Mouse (Mus musculus) forebrain, embryonic 14.5 days (tissue): ENCODE data around the gene Slc35e3. TPM values are rescaled to one million over a fixed set of nuclear protein-coding genes. Genes with fewer than 3 reads are reported as not detected.

Experiments
- ATAC-seq: fragments of 200-750 bp; cut with Nextera tagmentation; 2 replicates; pipeline ENCODE4 v1.8.0; 2017; ENCODE audit warnings: mild to moderate bottlenecking, moderate library complexity
- DNase-seq: peaks from one replicate; pipeline ENCODE4 v3.0.0-alpha.2; 2015; ENCODE audit warnings: low spot score
- H3K27ac ChIP-seq: fragments of 300-500 bp; sonication (generic); 2 replicates; pipeline ENCODE4 v1.5.1; 2014; ENCODE audit warnings: low read depth, mild to moderate bottlenecking, control low read depth, low read length, moderate library complexity
- H3K27me3 ChIP-seq: fragments of 300-500 bp; sonication (generic); replicated peaks from 2 replicates; pipeline ENCODE4 v1.6.1; 2014; ENCODE audit warnings: low read length, control low read depth, mixed read lengths; ENCODE audit not compliant: control insufficient read depth, insufficient read depth
- H3K36me3 ChIP-seq: fragments of 300-500 bp; sonication (generic); 2 replicates; pipeline ENCODE4 v1.6.1; 2014; ENCODE audit warnings: low read length, control low read depth; ENCODE audit not compliant: control insufficient read depth, insufficient read depth
- H3K4me1 ChIP-seq: fragments of 300-500 bp; sonication (generic); 2 replicates; pipeline ENCODE4 v1.6.1; 2014; ENCODE audit warnings: antibody characterized with exemption, low read length, control low read depth; ENCODE audit not compliant: control insufficient read depth, insufficient read depth
- H3K4me2 ChIP-seq: fragments of 300-500 bp; sonication (generic); 2 replicates; pipeline ENCODE4 v1.6.1; 2014; ENCODE audit warnings: mild to moderate bottlenecking, control low read depth, low read length
- H3K4me3 ChIP-seq: fragments of 300-500 bp; sonication (generic); 2 replicates; pipeline ENCODE4 v1.5.1; 2014; ENCODE audit warnings: low read depth, low read length, control low read depth
- H3K9ac ChIP-seq: fragments of 300-500 bp; sonication (generic); 2 replicates; pipeline ENCODE4 v1.6.1; 2014; ENCODE audit warnings: mild to moderate bottlenecking, low read length, control low read depth, moderate library complexity
- H3K9me3 ChIP-seq: fragments of 300-500 bp; sonication (generic); replicated peaks from 2 replicates; pipeline ENCODE4 v1.6.1; 2016; ENCODE audit warnings: low read length, control low read depth, mixed read lengths; ENCODE audit not compliant: control insufficient read depth
- WGBS: fragments of 180-500 bp; shearing (Covaris S2); extraction: QIAGEN DNeasy Blood & Tissue Kit; methylation state at CpG from one replicate; pipeline ENCODE4 v1.1.7; 2014; 5-methylcytosine and 5-hydroxymethylcytosine counted together
- polyA plus RNA-seq: library from polyadenylated mRNA; unstranded; fragments of >200 nt; fragmentation: Nextera tagmentation; extraction: Ambion mirVana; gene quantifications from 2 replicates; pipeline ENCODE4 v1.2.1, GENCODE M21; 2014

The Slc35e3 gene
- polyA plus RNA-seq, 1 experiment from 2014 or later = 17.7 TPM

DNA sequence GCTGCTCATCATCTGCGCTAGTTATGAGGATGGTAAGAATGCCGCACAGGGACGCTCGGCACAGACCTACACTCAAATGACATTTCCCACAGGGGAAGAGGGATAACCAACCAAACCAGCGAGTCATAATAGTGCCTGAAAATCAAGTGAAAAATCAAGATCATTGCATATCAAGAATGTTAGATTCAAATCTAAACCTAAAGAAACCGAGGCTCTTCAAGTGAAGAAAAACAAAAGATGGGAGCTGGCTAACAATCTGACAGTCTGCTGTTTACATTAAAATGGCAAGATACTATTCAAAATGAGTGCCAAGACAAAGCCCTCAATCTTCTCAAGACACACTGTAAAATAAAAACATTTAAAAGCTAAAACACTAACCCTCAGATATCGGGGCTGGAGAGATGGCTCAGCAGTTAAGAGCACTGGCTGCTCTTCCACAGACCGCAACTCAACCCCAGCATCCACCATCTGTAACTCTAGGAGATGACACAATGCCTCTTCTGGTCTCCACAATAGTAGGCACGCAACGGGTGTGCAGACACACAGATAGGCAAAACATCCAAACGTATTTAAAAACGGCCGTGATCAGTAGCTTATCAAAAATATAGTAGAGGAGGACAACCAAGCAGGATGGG lies 37.7 kb upstream of the Slc35e3 start:
- Histone ChIP-seq H3K9me3 (no peaks in the 10 kb centered on the region), H3K27ac (no peak overlapping the region), H3K27me3 (no peaks in the 10 kb centered on the region), H3K4me3 (no peak overlapping the region), H3K4me2 (no peak overlapping the region), H3K4me1 (no peaks in the 10 kb centered on the region), H3K36me3 (peaks cover 82% of the 10 kb centered on the region), H3K9ac (no peak overlapping the region)
- DNase-seq = no peak
- ATAC-seq = no peak
- 95% methylated on average over 13 of the region's 13 CpGs for WGBS

DNA sequence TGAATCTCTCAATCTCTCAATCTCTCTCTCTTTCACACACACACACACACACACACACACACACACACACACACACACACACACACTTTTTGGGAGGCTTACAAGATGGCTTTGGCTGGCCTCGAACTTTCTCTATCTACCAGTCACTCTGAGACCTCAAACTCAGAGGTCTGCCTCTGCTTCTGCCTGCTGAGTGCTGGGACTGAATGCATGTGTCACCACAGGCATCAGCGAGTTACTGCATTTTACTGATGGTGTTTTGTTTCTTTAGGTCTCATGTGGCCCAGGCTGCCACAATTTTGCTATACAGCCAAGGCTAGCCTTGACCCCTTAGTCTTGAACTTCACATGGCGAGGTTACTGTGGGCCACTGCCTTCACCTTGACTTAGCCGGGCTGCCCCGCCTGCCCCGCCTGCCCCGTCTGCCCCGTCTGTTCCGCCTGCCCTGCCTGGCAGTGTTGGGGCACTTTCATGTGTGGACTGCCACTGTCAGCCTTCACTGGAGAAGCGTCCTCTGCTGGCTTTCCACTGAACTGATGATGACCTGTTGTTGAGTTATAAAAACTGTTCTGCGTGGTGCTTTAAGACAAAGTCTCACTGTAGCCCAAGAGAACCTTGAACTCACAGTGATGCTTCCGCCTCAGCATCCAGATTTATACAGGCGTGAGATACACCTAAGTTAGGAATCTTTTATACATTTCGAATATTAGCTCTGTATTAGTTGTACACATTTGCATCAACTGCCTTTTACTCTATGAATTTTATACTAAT lies 36.5 kb upstream of the Slc35e3 start:
- H3K27me3 ChIP-seq = no peaks in the 10 kb centered on the region
- H3K9me3 ChIP-seq = no peaks in the 10 kb centered on the region
- H3K4me2 ChIP-seq = no peak overlapping the region
- H3K4me3 ChIP-seq = no peak overlapping the region
- no peaks in the 10 kb centered on the region for H3K4me1 ChIP-seq
- WGBS = 92% methylated on average over 14 of the region's 14 CpGs
- H3K36me3 ChIP-seq = peaks cover 90% of the 10 kb centered on the region
- no peak overlapping the region for H3K9ac ChIP-seq
- H3K27ac ChIP-seq = no peak overlapping the region
- DNase-seq = no peak
- ATAC-seq = no peak

DNA sequence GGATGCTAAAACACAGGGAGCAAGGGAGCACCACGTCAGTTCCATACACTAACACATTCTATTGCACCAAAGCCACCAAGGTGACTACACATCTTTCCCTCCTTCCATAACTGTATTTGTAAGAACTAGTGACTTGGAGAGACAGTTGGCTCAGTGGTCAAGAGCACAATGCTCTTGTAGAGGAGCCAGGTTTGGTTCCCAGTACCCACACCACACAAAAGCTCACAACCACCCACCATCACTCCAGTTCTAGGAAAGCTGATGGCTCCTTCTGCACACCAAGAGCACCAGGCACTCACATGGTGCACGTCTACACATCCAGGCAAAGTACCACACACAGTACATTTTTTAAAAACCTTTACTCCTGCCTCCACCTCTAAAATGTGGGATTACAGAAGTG lies 35.9 kb upstream of the Slc35e3 start:
- no peak for DNase-seq
- no peaks in the 10 kb centered on the region for H3K4me1 ChIP-seq
- H3K9ac ChIP-seq = no peak overlapping the region
- no peak overlapping the region for H3K4me3 ChIP-seq
- H3K27me3 ChIP-seq = no peaks in the 10 kb centered on the region
- no peak overlapping the region for H3K27ac ChIP-seq
- H3K4me2 ChIP-seq = no peak overlapping the region
- H3K36me3 ChIP-seq = peaks cover 88% of the 10 kb centered on the region
- ATAC-seq = no peak
- H3K9me3 ChIP-seq = no peaks in the 10 kb centered on the region
- WGBS = 92% methylated on average over 2 of the region's 2 CpGs

DNA sequence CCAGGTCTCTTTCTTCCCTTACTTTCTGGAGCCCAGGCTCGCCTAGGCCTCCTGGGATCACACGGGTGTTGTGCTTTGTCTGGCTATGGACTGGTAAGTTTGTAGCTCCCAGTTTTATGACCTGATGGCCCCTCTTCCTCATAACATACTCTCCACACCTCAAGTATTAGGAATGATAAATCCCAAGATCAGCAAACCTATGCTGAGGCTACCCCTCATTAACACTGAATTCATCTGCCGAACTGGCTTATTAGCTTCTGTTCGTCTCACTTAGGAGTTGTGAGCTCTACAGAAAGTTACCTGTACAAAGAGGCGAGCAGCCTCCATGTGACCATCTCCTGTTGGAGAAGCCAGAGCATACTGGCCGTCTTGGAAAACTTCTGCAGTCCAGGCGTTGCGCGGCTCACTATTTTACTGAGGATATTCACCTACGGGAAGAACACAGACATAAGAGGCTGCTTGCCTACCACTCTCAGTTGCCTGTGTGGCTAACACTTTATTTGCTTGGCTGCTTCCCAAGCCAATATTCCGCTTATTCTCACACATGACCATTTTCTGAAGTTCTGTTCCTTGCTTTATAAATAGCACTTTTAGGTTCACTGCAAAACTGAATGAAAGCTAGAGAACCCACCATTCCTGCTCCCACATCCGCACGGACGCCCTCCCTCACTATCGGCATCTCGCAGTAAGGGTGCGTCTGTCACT lies 35.0 kb upstream of the Slc35e3 start:
- DNase-seq (no peak), ATAC-seq (no peak)
- H3K27me3 ChIP-seq = no peaks in the 10 kb centered on the region
- no peak overlapping the region for H3K27ac ChIP-seq
- H3K9me3 ChIP-seq = no peaks in the 10 kb centered on the region
- WGBS = 96% methylated on average over 17 of the region's 17 CpGs
- no peak overlapping the region for H3K4me2 ChIP-seq
- H3K4me1 ChIP-seq = no peaks in the 10 kb centered on the region
- peaks cover 87% of the 10 kb centered on the region for H3K36me3 ChIP-seq
- no peak overlapping the region for H3K9ac ChIP-seq
- no peak overlapping the region for H3K4me3 ChIP-seq

DNA sequence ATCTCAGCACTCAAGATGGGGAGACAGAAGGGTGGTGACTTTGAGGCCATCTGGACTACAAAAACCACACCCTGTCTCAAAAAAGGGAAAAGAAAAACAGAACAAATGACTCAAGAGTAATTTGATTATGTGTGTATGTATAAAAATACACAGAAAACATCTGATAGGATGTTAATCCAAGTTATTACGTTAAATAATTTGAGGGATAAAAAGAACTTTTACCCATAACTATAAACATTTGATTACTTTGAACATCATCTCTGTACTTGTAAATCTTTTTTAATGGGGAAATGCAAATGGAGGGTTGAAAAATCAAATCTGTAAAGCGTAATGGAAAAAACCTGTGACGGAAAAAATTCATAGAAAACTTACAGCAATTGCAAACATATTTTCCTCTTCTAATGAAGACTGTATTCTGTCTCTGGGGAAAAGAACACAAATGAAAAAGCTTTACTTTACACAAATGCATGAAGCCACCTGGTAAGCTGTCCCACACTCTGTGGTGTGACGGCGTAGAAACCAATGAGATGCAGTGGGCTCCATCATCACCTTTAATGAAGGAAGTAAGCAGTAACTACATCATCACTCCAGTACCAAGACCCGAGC lies 34.2 kb upstream of the Slc35e3 start:
- 94% methylated on average over 6 of the region's 6 CpGs for WGBS
- Histone ChIP-seq H3K9me3 (no peaks in the 10 kb centered on the region), H3K4me2 (no peak overlapping the region), H3K27ac (no peak overlapping the region), H3K27me3 (no peaks in the 10 kb centered on the region), H3K36me3 (peaks cover 87% of the 10 kb centered on the region), H3K4me3 (no peak overlapping the region), H3K4me1 (no peaks in the 10 kb centered on the region), H3K9ac (no peak overlapping the region)
- no peak for ATAC-seq
- no peak for DNase-seq

DNA sequence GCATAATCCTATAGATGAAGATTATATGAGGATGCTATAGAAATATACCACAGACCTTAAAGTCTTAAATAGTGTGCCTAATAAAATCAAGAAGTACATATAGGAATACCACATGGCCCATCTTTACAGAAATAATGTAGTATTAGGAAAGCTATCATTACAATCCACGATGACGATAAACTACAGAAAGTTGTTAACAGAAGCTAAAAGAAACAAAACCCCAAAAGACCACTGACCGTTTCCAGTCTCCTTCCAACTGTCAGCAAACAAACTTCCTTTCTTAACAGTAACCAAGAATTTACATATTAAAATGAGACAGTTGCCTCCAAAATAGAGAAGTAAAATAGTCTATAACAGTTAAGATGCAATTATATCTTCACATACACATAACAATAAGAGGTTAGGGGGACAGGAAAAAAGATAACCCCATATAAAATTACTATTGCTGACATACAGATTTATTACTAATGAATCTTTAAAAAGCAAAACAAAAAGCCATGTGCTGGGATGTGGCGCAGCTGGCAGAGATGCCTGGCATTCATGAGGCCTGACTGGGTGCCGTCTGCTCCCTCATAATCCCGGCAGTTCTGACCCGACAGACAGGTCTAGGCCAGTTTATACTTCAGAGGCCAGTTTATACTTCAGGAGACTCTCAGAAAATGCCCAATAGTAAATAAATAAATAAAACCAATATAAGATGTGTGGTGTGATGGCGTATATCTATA lies 33.6 kb upstream of the Slc35e3 start:
- Histone ChIP-seq H3K27me3 (no peaks in the 10 kb centered on the region), H3K4me3 (no peak overlapping the region), H3K36me3 (peaks cover 87% of the 10 kb centered on the region), H3K27ac (no peak overlapping the region), H3K9ac (no peak overlapping the region), H3K9me3 (no peaks in the 10 kb centered on the region), H3K4me2 (no peak overlapping the region), H3K4me1 (no peaks in the 10 kb centered on the region)
- no peak for DNase-seq
- WGBS = 91% methylated on average over 8 of the region's 8 CpGs
- ATAC-seq = no peak

DNA sequence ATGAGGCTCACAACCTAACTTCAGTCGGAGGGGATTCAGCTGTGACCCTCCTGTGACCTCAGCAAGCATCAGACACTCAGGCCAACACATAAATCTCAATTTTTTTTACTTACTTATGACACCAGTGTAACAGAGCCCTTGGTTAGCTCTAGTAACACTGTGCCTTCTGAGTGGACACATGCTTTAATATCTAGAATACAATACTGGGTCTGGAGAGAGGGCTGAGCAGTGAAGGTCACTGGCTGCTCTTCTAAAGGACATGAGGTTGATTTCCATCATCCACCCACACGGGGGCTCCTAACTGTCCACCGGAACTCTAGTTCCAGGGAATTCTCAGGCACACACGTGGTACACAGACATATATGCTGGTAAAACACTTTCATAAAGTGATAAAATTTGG lies 32.8 kb upstream of the Slc35e3 start:
- Histone ChIP-seq H3K4me2 (no peak overlapping the region), H3K27me3 (no peaks in the 10 kb centered on the region), H3K4me3 (no peak overlapping the region), H3K9ac (no peak overlapping the region), H3K4me1 (no peaks in the 10 kb centered on the region), H3K9me3 (no peaks in the 10 kb centered on the region), H3K27ac (no peak overlapping the region), H3K36me3 (peaks cover 87% of the 10 kb centered on the region)
- no peak for ATAC-seq
- no peak for DNase-seq
- 94% methylated on average over 4 of the region's 4 CpGs for WGBS

DNA sequence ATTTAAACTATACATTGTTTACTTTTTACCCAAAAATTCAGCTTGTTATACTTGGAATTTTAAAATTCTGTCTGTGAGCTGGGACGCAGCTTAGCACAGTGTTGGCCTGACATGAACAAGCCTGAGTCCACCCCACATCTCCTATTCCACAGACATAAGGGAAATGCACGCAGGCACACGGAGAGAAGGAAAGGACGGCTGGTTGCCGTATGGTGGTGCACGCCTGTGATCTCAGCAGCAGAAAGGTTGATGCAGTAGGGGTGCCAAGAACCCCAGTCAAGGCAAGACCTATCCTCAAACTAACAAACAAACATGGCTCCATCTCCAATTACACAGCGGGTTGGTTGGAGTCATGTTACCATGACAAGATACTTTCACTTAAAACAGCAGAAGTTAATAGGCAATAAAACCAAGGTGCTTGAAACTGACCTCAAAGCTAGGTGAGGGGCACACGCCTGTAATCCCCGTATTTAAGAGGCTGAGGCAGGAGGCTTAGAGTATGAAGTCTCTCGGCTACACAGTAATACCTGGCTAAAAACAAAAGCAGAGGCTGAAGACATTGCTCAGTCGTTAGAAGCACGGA lies 32.3 kb upstream of the Slc35e3 start:
- Histone ChIP-seq H3K36me3 (peaks cover 88% of the 10 kb centered on the region), H3K9me3 (no peaks in the 10 kb centered on the region), H3K4me2 (no peak overlapping the region), H3K27ac (no peak overlapping the region), H3K4me1 (no peaks in the 10 kb centered on the region), H3K4me3 (no peak overlapping the region), H3K27me3 (no peaks in the 10 kb centered on the region), H3K9ac (no peak overlapping the region)
- WGBS = 93% methylated on average over 12 of the region's 12 CpGs
- ATAC-seq = no peak
- no peak for DNase-seq
